Mouse (Mus musculus): Measurements from ENCODE around the gene Tmem79.
"Not testable (repeated sequence)": the region's sequence is repeated elsewhere in the genome, so short reads cannot be mapped to it uniquely, and the experiment has no call there.

DNA sequence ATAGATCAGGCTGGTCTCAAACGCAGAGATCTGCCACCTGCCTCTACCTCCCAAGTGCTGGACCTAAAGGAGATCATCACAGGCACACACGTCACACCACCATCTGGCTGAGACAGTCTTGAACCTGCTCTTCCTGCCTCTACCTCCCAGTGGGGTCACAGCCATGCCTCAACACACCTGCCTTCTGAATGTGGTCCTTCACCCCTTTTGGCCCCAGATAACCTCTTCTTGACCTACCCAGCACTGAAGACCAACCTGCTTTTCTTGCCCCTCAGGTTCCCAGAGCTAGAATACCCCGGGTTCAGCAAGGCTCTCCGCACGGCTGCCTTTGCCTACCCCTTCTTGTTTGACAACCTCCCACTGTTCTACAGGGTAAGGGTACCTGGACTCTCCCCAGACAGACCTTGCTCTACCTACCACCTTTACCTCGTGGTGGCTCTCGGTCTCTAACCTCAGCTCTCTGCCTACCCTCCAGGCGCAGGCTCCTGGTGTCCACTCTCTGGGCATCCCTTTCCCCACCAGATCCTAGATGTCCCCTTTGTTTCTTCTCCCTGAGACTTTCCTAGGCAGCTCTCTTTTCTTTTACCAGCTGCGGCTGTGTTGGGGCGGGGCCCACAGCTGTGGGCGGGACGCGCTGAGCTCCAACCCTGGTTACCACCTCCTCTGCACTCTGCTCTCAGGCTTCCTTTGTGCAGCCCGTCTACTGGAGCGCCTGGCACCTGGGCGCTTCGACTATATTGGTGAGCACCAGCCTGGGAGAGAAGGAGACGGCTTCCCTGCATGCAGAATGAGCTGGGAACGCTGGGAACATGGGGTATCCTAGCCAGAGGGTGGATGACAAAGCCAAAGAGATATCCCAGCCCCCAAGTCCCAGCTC is 40.0 kb upstream of the Tmem79 start:
- TF ChIP-seq CTCF (IDR thresholded peaks at IDR 0.05; ENCODE audit: low read depth, low read length); POLR2A (IDR thresholded peaks at IDR 0.05; ENCODE audit: borderline replicate concordance, low read depth, low read length): not testable (repeated sequence)

Data from bone marrow macrophage, adult 2 months (primary cell).